Comparison of ENCODE assay signal across 13 mouse cellular contexts in the genomic region with DNA sequence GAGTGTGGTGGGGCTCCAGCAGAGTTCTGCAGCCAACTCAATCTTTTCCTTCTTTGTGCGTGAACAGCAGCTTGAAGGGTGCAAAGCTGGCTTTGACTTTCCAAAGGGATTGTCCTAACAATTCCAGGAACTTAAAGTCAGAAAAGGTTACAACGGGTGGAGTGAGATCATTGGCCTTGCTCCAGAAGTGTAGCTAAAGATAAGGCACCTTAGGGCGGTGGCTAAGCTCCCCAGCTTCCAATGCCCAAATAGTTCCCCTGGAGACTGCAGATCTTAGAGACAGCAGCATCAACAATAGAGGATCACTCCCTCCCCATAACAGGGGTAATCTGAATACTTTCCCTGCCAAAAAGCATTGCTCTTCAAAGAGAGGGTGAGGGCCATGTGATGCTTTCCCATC.
DNase-seq lines count a peak whose midpoint lies in the region; TF ChIP-seq lines count a peak whose summit lies in the region.
"Had no signal": no experiment of that assay in that cellular context is flagged by ENCODE, and none has a peak within 500 bp of the region (broad histone marks: within the 10 kb centered on the region; RNA-seq: fewer than 3 reads in every experiment).

No protein-coding gene starts in this region.

- WGBS in lung, adult 2 months: 30% methylated on average over 3 of the region's 3 CpGs

- intact Hi-C loops in heart, postnatal 36 days (cut with DNase I): no loop called here

- TF ChIP-seq CTCF in lung, adult 2 months (IDR thresholded peaks at IDR 0.05; ENCODE audit: insufficient read depth, low read length): no peak

- H3K4me1 ChIP-seq in lung, adult 2 months (ENCODE audit: control insufficient read depth, insufficient read depth, low read length): peaks cover 30% of the 10 kb centered on the region
- H3K4me1 ChIP-seq: neural tube, embryonic 12.5 days had no signal

- H3K4me3 ChIP-seq in lung, adult 2 months (replicated peaks; ENCODE audit: extremely low read depth, low read depth, low read length): no peak overlapping the region
- H3K4me3 ChIP-seq: neural tube, embryonic 12.5 days had no signal

- peak; percentile 97 for DNase-seq in heart, adult 11 months
- DNase-seq in heart, postnatal 36 days: no peak
- peak; percentile 49 to 73 for DNase-seq in lung, adult 18-20 months
- DNase-seq in lung, adult 2 months: no peak
- DNase-seq in lung, postnatal 10 days: peak; percentile 70
- no peak for DNase-seq in left cerebral cortex, adult 8-10 months (ENCODE audit: low spot score in 2 of 2)
- DNase-seq in frontal cortex, adult 2 months (ENCODE audit: extremely low spot score in 1 of 2, low spot score in 1 of 2): no peak
- no peak for DNase-seq in adipocyte (ENCODE audit: low spot score)
- DNase-seq: adrenal gland, postnatal 10 days; cerebellum, postnatal 10 days; liver; right cerebral cortex, postnatal 4 days had no signal

- no peak for TF ChIP-seq POLR2A in lung, adult 2 months (IDR thresholded peaks at IDR 0.05; ENCODE audit: borderline replicate concordance, extremely low read depth, low read depth, low read length)

Comparison
In these comparisons a context has a peak if more than half of its experiments do, and no peak if none do; other contexts are left out.
1. DNase-seq: peak in heart, adult 11 months (single experiment), lung, adult 18-20 months (2 of 2) and lung, postnatal 10 days (single experiment); none in heart, postnatal 36 days (0 of 2), lung, adult 2 months (single experiment), left cerebral cortex, adult 8-10 months (0 of 2), frontal cortex, adult 2 months (0 of 2) and adipocyte (single experiment).